Mouse (Mus musculus) spleen, adult 2 months (tissue): ENCODE measurements around the gene Slc1a5. TPM values are rescaled to one million over a fixed set of nuclear protein-coding genes. Genes with fewer than 3 reads are reported as not detected.

Experiments used
- DNase-seq, 2 experiments: peaks; one replicate each; pipeline versions ENCODE4 v3.0.0 to v3.0.0-alpha.2; 2012 to 2021; ENCODE audit warnings: low spot score in 2 of 2, low read depth in 1 of 2
- H3K27ac ChIP-seq: fragments of 200-500 bp; 2 replicates; pipeline ENCODE4 v1.5.1; 2012; ENCODE audit warnings: low read length, inconsistent platforms; ENCODE audit not compliant: insufficient read depth
- H3K27me3 ChIP-seq: fragments of 200-500 bp; 2 replicates; pipeline ENCODE4 v1.6.1; 2012; ENCODE audit warnings: mild to moderate bottlenecking, moderate library complexity, low read length, inconsistent platforms; ENCODE audit not compliant: control insufficient read depth, insufficient read depth
- H3K36me3 ChIP-seq: fragments of 200-500 bp; 2 replicates; pipeline ENCODE4 v1.6.1; 2012; ENCODE audit warnings: mild to moderate bottlenecking, low read length, inconsistent platforms; ENCODE audit not compliant: control insufficient read depth, insufficient read depth
- H3K4me1 ChIP-seq: fragments of 200-500 bp; 2 replicates; pipeline ENCODE4 v1.6.1; 2011; ENCODE audit warnings: inconsistent platforms; ENCODE audit not compliant: control insufficient read depth, insufficient read depth, insufficient read length
- H3K4me3 ChIP-seq: fragments of 200-500 bp; 2 replicates; pipeline ENCODE4 v1.5.1; 2011; ENCODE audit warnings: mild to moderate bottlenecking, inconsistent platforms; ENCODE audit not compliant: insufficient read depth, insufficient read length; ENCODE audit errors: extremely low read depth
- CTCF ChIP-seq: fragments of 200-500 bp; IDR thresholded peaks from 2 replicates; pipeline ENCODE4 v1.5.1; 2011; ENCODE audit warnings: mild to moderate bottlenecking, inconsistent platforms; ENCODE audit not compliant: insufficient read depth, insufficient read length, insufficient replicate concordance; ENCODE audit errors: extremely low read depth
- POLR2A ChIP-seq: fragments of 200-500 bp; IDR thresholded peaks from 2 replicates; pipeline ENCODE4 v1.6.1; 2011; ENCODE audit warnings: low read depth, low read length, inconsistent platforms
- WGBS: fragments of 180-500 bp; shearing (Covaris S2); methylation state at CpG from one replicate; pipeline ENCODE4 v1.1.7; 2018; 5-methylcytosine and 5-hydroxymethylcytosine counted together
- polyA plus RNA-seq: library from polyadenylated mRNA; depleted of rRNA; stranded (reverse); fragments of >200 nt; gene quantifications from 2 replicates; pipeline ENCODE4 v1.2.3, GENCODE M21; 2012

Slc1a5 gene
- polyA plus RNA-seq, 1 experiment, result 152 TPM

GRCm38 (mm10) chr7:16811649-16812070 is 30.5 kb downstream of the Slc1a5 start:
- TF ChIP-seq CTCF, result no peak
- TF ChIP-seq POLR2A, result no peak
- no peak overlapping the region for H3K27ac ChIP-seq
- H3K27me3 ChIP-seq, result no peaks in the 10 kb centered on the region
- DNase-seq, result no peak
- H3K36me3 ChIP-seq, result peaks cover 12% of the 10 kb centered on the region
- H3K4me3 ChIP-seq, result no peak overlapping the region
- H3K4me1 ChIP-seq, result no peaks in the 10 kb centered on the region; the same call in 1 of the 2 replicates
- 93% methylated on average over 17 of the region's 17 CpGs for WGBS

DNA sequence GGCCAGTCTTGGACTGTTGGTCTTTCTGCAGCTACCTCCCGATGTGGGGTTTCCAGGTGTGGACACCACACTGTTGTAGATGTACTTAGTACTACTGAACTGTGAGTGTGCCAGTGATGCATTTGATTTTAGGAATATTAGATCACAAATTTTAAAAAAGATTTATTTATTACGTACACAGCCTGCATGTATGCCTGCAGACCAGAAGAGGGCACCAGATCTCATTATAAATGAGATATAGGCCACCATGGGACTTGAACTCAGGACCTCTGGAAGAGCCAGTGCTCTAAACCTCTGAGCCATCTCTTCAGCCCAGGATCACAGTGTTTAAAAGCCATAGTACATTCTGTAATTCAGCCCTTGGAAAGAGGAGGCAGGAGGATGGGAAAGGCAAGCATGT is 31.4 kb downstream of the Slc1a5 start:
- 76% methylated on average over 2 of the region's 2 CpGs for WGBS
- H3K36me3 ChIP-seq, result peaks cover 12% of the 10 kb centered on the region

DNA sequence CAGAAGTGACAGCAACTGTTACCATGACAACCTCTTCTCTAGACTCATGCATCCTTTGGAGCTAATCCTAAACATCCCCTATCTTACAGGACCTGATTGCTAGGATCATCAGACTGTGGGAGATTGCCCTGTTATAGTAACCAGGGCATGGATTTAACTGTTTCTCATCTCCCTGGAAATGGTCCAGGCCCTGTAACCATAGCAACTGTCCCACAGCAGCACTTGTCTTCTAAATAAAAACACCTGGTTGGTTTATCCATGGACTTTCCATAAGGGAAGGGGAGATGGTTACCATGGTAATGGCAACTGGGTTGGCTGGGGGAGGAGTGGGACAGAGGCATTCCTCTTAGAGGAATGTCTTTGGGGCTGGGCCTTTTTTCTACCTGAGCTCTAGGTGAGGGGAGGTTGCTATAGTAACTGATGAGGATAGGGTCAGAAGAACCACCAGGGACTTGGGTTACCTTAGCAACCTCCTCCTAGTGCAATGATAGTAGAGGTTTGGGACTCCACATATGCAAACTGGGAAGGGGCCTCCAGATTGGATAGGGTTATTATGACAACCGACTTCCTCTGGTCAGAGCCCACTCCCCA is 34.3 kb downstream of the Slc1a5 start, which contains the start of gene Strn4:
TSS of gene Strn4 (plus strand) at position 539 of the 591 bp plus-strand sequence.
- peaks cover 17% of the 10 kb centered on the region for H3K4me1 ChIP-seq
- H3K4me3 ChIP-seq, result peak within 1 kb of the TSS; percentile 96
- TF ChIP-seq CTCF, result no peak
- 10% methylated on average over 1 of the region's 1 CpGs for WGBS
- no peaks in the 10 kb centered on the region for H3K27me3 ChIP-seq
- H3K36me3 ChIP-seq, result peaks cover 11% of the 10 kb centered on the region
- no peak for DNase-seq
- peak within 1 kb of the TSS; percentile 86 for H3K27ac ChIP-seq

More for the DNA sequence above, 31.4 kb downstream of the Slc1a5 start:
- Histone ChIP-seq H3K4me3 (no peak overlapping the region), H3K4me1 (peaks cover 5% of the 10 kb centered on the region), H3K27me3 (no peaks in the 10 kb centered on the region), H3K27ac (no peak overlapping the region)
- DNase-seq, result no peak
- no peak for TF ChIP-seq POLR2A
- no peak for TF ChIP-seq CTCF

GRCm38 (mm10) chr7:16816078-16816474 is 34.9 kb downstream of the Slc1a5 start:
- 1% methylated on average over 27 of the region's 55 CpGs for WGBS
- Histone ChIP-seq H3K4me3 (peak overlapping the region; percentile 96), H3K4me1 (peaks cover 20% of the 10 kb centered on the region), H3K36me3 (peaks cover 7% of the 10 kb centered on the region), H3K27ac (peak overlapping the region; percentile 86), H3K27me3 (no peaks in the 10 kb centered on the region)
- peak; percentile 40 to 71 for DNase-seq
- TF ChIP-seq POLR2A (peak; percentile 23), CTCF (no peak)

DNA sequence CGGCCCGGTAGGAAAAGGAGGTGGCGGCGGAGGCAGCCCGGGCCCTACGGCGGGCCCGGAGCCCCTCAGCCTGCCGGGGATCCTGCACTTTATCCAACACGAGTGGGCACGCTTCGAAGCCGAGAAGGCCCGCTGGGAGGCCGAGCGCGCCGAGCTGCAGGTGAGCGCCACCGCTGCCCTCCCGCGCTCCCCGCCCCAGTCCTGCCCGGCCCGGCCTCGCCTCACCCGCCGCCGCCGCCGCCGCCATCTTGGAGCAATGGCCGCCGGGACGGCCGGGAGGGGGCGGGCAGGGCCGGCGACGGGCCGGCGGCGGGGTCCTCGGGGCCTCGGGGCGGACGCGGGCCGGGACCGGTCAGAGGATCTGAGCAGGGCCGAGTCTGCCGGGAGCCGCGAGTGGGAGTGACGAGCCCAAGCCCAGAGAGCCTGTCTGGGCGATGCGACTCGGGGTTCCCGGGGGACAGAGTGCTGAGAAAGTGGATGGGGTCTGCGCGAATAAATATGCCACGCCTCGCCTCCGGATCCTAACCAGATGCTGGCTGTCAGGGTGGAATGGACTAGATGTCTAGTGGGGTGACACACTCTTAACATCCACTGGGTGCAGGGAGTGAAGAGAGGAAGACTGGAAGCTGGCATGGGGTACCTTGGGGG is 35.5 kb downstream of the Slc1a5 start, which contains the start of gene Fkrp:
TSS of gene Fkrp (minus strand) at position 258 of the 648 bp plus-strand sequence.
- H3K27ac ChIP-seq, result peak within 1 kb of the TSS; percentile 86
- H3K27me3 ChIP-seq, result no peaks in the 10 kb centered on the region
- peak within 1 kb of the TSS; percentile 96 for H3K4me3 ChIP-seq
- no peak for TF ChIP-seq POLR2A
- no peak for TF ChIP-seq CTCF
- WGBS, result under 1% methylated on average over 53 of the region's 64 CpGs
- peaks cover 22% of the 10 kb centered on the region; the same call in 1 of the 2 replicates for H3K4me1 ChIP-seq
- H3K36me3 ChIP-seq, result peaks cover 2% of the 10 kb centered on the region
- DNase-seq, result peak in 1 of 2 experiments; percentile 46

DNA sequence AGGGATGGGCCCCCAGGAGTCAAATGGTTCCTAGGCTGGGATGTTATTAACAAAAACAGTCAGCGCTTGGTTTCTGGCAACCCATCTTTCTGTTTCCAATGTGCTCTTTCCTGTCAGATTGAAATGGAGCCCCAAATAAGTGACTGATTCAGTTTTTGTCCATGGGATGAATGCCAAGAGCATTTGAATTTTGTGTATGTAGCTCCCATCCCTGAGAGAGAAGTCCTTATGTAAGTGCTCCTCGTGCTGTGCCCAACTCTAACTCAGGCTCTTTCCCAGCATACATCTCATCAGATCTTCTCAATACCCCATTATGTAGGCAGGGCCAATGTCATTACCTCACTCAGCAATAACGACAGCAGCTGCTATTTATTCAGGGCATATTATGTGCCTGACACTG is 36.6 kb downstream of the Slc1a5 start:
- TF ChIP-seq POLR2A, result no peak
- TF ChIP-seq CTCF, result no peak
- no peak for DNase-seq
- peaks cover 24% of the 10 kb centered on the region; the same call in 1 of the 2 replicates for H3K4me1 ChIP-seq
- 63% methylated on average over 3 of the region's 3 CpGs for WGBS
- no peak overlapping the region for H3K4me3 ChIP-seq
- no peaks in the 10 kb centered on the region for H3K27me3 ChIP-seq
- H3K27ac ChIP-seq, result no peak overlapping the region
- no peaks in the 10 kb centered on the region for H3K36me3 ChIP-seq

- 52% methylated on average over 5 of the region's 5 CpGs for WGBS
- no peaks in the 10 kb centered on the region for H3K27me3 ChIP-seq
- H3K36me3 ChIP-seq, result no peaks in the 10 kb centered on the region
- H3K27ac ChIP-seq, result no peak overlapping the region
- H3K4me3 ChIP-seq, result no peak overlapping the region
- TF ChIP-seq POLR2A (no peak), CTCF (no peak)
- peaks cover 24% of the 10 kb centered on the region; the same call in 1 of the 2 replicates for H3K4me1 ChIP-seq
- no peak for DNase-seq
Observed at GRCm38 (mm10) chr7:16819794-16820193, 38.7 kb downstream of the Slc1a5 start.
